Mouse (Mus musculus): ENCODE measurements around the gene Dennd1c.

The Dennd1c gene

GRCm38 (mm10) chr17:57047406-57047805 lies 30.9 kb downstream of the Dennd1c start:
- no peak for DNase-seq (ENCODE audit: low spot score)

GRCm38 (mm10) chr17:57041554-57041953 lies 36.8 kb downstream of the Dennd1c start, which contains the start of gene Slc25a41:
Gene Slc25a41 (minus strand): TSS chr17:57041654.
- no peak for DNase-seq (ENCODE audit: low spot score)

- no peak for DNase-seq (ENCODE audit: low spot score)
These were observed 39.3 kb downstream of the Dennd1c start for GRCm38 (mm10) chr17:57038978-57039377.

- DNase-seq (ENCODE audit: low spot score): no peak
These were observed 45.5 kb downstream of the Dennd1c start for GRCm38 (mm10) chr17:57032854-57033253.

- peak; percentile 100 for DNase-seq (ENCODE audit: low spot score)
These were observed 46.5 kb downstream of the Dennd1c start for GRCm38 (mm10) chr17:57031661-57032420.

GRCm38 (mm10) chr17:57030931-57031660 lies 47.2 kb downstream of the Dennd1c start, which contains the start of gene Khsrp:
Gene Khsrp (minus strand): TSS chr17:57031522.
- peak; percentile 52 for DNase-seq (ENCODE audit: low spot score)

- DNase-seq (ENCODE audit: low spot score): peak; percentile 56
These were observed 48.6 kb downstream of the Dennd1c start for GRCm38 (mm10) chr17:57029691-57030090.

- DNase-seq (ENCODE audit: low spot score): no peak
These were observed 50.8 kb downstream of the Dennd1c start for GRCm38 (mm10) chr17:57027471-57027870.

GRCm38 (mm10) chr17:57020960-57021359 lies 57.4 kb downstream of the Dennd1c start:
- no peak for DNase-seq (ENCODE audit: low spot score)

- no peak for DNase-seq (ENCODE audit: low spot score)
These were observed 58.6 kb downstream of the Dennd1c start for GRCm38 (mm10) chr17:57019693-57020092.

Measured in MN1 (cell line).